Mouse (Mus musculus) layer of hippocampus, adult 18-20 months (tissue): ENCODE results near the gene Slc16a13. TPM values are rescaled to one million over a fixed set of nuclear protein-coding genes. Genes with fewer than 3 reads are reported as not detected.

Experiments
- DNase-seq, 2 experiments: peaks; one replicate each; pipeline ENCODE4 v3.0.0; 2022; ENCODE audit warnings: low spot score in 2 of 2
- total RNA-seq, 2 experiments: library from RNA; stranded (reverse); gene quantifications; 2 replicates each; pipeline ENCODE4 v1.2.3; 2021

Gene Slc16a13
- total RNA-seq, 2 experiments from 2014 or later, result 6.2 to 9.0 TPM

DNA sequence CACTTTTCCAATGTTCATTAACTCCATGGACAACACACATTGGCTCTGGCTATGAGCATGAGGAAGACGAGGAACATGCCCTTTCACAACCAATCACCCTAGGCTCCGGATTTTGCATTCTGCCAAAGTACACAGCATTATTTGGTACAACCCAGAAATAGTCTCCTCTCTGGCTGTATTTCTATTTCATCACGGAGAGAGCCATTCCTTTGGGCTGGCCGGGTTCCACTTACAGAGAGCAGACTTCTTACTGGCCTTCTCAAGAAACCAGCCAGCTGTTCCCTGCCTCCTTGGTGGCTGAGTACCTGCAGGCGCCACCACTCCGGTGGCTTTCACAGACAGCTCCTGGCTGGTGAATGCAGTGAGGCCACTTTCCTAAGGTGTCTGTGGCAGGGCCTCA, 8.4 kb downstream of the Slc16a13 start, which contains the start of gene Slc16a11:
Gene Slc16a11 (plus strand): TSS at position 330 of the 400 bp plus-strand sequence.
- no peak for DNase-seq

DNA sequence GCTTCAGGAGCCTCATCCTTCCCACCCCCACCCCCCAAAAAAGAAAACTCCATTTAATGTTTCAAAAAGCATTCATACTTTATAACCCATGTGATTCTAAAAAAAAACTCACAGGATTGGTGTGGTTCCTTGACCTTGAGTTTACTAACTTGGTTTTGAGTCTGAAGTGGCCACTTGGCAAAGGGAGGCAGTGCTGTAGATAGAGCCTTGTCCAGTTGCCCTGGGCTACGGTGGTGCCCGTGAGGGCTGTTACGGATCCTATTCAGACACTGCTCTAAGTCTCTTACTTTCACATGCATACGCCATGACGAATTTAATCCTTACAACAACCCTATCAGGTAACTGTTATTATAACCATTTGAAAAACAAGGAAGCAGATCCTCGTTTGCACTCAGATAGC, 8.9 kb downstream of the Slc16a13 start:
- DNase-seq, result no peak

DNA sequence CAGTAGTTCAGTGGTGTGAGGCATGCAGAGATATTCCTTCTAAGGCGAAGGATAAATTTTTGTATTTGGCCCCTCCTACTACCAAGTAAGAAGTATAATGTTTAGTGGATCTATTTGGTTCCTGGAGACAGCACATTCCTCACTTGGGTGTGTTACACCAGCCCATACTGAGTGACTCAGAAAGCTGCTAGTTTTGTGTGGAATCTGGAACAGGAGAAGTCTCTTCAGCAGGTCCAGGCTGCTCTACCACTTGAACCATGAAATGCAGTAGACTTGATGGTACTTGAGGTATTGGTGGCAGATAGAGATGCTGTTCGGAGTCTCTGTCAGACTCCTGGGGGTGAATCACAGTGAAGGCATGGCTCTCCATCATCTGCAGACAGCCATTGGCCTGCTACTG, 10.2 kb downstream of the Slc16a13 start:
- DNase-seq, result no peak

DNA sequence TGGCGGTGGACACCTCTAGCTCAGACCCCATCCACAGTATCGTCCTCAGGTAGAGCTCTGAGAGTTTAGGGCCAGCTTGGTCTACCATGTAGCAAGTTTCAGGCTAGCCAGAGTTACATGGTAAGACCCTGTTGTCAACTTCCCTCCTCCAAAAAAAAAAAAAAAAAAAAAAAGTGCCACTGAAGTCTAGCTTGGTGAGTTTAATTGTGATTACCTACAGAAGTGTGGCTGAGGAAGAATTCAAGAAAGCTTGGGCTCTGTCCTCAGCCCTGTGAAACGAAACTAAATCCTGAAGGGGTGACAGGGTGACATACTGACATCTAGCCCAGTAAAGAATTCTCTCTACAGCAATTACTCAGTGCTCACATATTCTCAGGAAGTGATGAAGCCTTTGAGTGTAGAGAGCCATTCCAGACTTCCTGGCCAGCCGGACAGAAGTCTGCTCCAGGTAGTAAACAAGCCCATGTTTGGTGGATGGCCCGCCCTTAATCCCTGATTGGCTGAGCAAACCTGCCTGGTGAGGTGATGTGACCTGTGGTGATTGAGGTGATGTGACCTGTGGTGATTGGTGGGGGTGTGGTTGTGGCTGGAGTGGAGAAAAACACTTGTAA, 12.0 kb downstream of the Slc16a13 start:
- DNase-seq, result no peak

DNA sequence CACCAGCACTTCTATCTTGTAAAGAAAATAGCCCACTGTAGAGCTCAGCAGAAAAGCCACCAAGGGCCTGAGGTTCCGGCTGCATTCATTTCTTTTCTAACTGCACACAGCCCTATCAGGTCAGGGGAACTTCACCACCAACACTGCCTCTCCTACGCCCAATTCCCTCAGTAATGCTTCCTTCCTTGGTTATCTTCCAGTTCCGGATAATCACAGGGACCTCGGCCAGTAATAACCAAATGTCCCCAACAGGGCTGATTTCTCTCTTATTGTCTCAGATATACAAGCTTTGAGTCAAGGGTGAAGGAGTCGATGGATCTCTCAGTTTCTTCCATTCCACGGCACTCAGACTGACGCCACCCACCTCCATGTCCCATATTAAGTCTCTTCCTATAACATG, 13.6 kb downstream of the Slc16a13 start:
- DNase-seq, result no peak

DNA sequence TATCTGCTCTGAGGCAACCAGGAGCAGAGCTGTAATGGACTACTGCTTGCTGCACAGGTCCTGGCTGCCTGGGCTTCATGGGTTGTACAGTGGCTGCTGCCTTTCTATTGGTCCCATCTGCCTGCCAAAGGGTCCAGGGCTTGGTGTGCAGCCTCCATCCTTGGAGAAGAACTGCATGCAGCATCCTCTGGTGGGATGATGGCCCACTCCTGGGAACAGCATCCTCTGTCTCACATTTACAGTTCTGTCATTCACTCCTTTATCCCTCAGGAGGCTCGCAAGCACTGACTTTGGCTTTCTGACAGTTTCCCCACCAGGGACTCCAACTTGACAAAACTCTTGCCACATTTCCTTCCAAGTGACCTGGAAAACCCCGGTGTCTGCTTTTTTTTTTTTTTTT, 14.1 kb downstream of the Slc16a13 start:
- no peak for DNase-seq

DNA sequence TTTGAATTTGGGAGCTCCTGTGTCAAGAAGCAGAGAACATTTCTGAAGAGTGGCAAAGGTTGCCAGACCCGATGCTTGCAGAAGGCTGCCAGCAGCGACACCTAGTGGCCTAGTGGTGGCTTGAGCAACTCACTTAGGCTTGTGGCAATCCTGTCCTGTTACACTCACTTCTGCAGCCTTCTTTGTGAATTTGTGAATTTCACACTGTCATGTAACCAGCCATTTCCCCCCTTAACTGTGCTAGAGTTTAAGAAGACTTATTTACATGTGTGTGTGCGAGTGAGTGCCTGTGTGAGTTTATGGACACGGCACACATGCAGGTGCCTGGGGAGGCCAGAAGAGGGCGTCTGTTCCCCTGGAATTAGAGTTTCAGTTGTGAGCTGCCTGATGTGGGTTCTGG, 19.2 kb downstream of the Slc16a13 start:
- peak in 1 of 2 experiments; percentile 80 for DNase-seq

DNA sequence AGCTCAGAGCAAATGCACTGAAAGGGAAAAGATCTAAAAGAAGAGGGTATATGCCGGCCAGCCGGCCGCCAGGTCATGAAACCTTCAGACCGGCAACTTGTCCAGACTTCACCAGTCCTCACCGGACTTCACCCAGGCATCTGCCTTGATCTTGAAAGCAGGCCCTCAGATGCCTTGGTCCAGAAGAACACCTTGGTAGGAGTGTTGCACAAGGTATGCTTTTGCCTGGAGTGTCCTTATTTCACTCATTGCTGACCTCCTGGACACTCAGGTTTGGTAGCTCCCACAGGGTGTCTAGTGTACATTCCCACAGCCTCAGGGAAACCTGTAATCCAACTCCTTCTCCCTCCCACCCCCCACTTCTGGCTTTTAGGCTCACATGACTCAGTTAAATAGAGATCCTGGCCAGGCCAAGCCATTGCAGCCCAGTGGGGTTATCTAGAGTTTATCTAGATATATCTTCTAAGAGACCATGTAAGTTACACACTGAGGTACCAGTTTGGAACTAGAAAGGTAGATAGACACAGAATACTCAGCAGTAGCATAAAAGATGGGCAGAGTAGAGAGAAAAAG, 20.7 kb downstream of the Slc16a13 start:
- DNase-seq, result no peak

DNA sequence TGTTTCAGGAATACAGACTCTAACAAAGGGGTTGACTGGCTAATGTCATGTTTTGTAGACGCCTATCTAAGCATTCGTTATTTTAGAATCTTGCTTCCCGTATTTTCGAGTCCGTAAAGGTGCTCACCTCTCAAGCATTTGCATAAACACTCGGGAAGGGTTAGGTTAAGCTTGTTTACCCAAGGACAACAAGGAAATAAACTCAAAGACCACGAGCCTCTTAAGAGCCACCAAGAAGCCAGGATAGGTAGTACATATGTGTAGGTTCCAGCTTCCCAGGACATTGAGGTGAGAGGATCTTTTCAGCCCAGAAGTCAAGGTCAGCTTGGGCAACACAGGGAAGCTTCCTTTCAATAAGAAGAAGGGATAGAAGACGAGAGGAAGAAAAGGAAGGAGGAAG, 21.8 kb downstream of the Slc16a13 start:
- no peak for DNase-seq

DNA sequence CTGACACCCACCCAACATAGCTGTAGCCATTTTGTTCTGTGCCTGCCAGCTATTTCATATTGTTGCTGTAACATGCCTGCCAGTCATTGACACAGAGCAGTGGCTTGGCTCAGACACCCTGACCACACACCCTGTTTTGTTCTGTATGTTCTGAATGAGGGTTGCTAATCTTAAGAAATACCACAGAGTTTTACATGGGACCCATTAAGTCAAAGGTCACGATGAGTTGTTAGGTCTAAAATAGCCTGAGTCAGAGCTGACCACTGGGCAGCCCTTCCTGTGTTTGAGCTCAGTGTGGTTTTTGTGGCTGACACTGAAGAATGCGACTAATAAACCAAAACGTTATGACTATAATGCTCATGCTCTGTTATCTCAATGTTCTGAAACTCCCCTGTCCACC, 22.5 kb downstream of the Slc16a13 start:
- DNase-seq, result no peak

DNA sequence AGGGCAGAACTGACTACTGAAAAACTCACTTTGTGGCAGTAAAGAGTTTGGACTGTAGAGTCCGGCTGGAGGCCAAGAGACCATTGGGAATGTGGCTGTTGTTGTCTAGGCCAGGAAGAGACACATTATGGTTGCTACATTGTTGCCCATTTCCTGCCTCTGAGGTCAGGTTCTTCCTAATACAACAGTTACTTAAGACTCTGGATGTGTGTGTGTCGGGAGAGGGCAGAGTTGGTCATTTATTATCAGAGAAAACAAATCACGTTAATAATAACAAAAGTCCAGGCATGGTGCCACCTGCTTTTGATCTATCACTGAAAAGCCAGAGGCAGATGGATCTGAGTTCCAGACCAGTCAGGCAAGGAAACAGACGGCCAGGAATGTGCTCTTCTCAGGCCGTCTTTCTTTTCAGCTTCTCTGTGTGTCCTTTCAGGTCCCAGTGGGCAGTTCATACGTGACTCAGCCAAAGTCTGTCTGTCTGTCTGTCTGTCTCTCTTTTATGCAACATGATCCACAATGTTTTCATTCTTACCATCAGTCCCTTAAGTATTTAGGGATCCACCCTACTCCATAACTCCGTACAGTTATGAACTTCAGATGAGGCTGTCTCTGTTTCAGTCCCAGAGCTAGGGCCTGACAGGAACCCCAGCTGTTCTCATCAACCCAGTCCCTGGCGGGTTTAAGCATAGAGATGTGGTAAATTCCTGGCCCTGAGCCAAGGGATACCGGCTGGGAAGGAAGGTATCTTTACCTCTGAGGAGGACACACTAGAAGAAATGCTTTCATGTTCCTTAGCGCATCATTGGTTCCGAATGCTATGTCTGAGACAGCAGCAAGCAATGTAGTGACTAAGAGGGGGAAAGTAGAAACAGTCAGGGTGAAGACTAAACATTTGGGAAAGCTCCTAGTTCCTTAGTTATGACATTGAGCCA, 27.2 kb downstream of the Slc16a13 start:
- DNase-seq, result no peak

DNA sequence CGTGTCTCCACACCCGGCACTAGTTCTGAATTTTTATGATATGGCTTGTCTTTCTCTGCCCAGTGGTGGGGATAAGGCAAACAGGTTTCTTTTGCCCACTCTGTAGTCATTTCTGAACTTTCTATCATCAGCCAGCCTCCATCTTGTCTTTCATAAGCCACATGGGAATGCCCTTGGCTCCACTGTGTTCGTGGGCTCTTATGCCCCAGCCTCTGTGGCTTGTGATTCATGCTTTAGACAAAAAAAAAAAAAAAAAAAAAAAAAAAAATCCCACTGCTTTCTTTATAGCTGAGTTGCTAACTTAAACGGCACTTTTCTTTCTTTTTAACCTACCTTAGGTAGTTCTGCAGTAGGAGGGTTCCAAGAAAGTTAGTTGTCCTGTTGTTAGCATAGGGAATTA, 28.7 kb downstream of the Slc16a13 start:
- DNase-seq, result no peak

DNA sequence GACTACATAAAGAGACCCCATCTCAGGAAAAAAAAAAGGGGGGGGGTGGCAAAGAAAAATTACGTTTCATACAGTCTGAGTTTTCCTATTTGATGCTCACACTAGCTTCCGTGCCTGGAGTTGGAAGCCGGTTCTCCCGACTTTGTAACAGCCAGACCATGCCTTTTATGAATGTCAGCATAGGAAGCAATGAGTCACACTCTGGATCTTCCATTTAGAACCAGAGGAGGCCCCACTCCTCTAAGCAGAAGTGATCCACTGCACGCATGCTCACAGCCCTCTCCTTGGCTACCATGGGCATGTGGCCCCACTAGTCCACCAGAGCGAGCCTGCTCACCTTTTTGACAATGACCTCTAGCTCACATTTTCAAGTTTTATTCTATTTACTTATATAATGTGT, 29.7 kb downstream of the Slc16a13 start:
- DNase-seq, result no peak

DNA sequence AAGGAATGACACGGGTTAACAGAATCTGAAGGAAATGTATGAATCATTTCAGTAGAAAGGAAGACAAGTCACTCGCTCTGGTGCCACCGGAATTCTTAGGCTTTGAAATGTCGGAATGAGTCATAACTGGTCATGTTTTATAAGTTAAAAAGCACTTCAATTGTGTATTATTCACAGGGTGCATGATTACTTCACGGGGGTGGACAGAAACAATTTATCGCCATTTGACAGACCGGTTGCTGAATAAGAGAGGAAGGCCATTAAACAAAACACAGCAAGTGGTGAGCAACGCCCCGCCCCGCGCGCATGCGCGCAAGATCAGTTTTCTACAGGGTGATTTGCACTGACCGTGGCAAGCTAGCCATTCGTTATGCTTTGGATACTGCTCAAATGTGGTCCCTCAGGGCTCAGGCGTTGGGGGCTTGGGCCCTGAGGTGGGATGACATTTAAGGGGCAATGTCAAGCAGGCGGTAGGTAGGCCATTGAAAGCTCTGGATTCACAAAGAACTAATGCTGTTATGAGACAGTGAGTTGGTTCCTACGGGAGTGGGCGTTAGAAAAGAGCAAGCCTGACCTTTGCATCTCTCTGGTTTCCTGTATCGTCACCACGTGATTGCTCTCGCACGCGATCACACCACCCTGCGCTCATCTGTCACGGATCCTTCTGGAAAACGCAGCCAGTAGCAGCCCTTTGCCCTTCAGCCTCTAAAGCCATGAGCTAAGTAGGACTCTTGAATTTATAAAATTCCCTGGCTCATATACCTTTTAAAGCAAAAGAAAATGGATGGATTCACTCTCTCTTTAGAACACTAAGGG, 31.3 kb downstream of the Slc16a13 start:
- no peak for DNase-seq

DNA sequence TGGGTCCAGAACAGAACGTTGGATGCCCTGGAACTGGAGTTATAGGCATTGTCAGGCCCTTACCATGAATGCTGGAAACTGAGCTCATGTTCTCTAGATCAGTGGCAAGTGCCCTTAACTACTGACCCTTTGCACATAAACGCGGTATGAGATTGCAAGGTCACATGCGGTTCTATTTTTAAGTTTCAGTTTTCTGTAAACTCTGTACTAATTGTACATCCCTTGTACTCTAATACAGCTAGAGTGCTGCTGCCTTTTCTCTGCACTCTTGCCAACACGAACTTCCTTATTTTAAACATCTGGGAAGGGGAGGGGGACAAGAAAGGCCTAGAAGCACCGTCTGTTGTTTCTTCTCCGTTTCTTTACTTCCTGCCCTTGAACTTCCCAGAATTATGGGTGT, 35.7 kb downstream of the Slc16a13 start:
- DNase-seq, result no peak

DNA sequence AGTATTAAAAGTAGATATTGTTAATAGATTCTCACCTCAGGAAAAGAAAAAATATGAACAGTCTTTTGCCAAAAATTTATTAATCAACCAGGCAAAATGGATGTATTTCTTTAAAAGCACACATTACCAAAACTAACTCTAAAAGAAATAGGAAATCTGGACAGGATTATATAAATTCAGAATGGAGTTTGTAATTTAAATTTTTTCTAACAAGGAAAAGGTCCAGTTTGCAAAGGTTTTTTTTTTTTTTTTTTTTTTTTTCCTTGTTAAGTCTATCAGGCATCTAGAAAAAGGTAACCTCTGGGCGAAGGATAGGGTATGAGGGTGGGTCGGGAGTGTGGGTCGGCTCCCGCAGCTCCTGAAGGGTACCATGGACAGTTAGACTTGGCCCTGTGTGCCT, 40.4 kb downstream of the Slc16a13 start:
- no peak for DNase-seq

DNA sequence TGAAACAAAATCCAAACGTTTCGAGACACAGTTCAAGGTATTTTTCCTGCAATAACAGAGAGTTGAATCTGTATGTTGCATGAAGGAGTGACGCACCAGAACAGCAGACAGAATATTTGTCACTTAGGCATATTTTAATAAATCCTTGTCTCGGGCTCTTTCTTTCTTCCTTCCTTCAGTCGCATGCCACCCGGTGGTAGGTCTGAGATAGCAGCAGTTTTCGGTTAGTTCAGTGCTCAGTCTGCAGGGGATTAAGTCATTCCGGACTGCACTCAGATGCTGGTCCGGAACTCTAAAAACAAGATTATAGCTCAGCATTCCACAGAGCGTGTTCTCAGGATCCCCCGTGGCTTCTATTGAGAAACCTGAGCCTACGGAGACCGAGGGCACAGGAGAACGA, 41.5 kb downstream of the Slc16a13 start:
- DNase-seq, result peak; percentile 3 to 12

DNA sequence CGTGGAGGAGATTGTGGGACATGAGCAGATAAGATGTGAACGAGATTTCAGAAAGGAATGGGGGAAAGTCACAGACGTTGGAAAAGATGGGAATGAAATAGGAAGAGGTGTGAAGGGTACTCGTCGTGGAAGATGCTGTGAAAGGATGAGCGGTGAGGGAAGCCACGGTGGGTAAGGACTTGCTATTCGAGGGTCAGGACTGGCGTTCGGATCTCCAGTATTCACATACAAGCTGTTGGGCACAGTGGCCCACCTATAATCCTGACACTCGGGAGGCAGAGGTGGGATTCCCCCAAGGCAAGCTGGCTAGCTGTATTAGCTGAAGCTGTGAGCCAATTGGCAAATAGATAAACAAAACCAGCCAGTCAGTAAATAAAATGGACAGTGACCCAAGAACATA, 42.1 kb downstream of the Slc16a13 start:
- no peak for DNase-seq

DNA sequence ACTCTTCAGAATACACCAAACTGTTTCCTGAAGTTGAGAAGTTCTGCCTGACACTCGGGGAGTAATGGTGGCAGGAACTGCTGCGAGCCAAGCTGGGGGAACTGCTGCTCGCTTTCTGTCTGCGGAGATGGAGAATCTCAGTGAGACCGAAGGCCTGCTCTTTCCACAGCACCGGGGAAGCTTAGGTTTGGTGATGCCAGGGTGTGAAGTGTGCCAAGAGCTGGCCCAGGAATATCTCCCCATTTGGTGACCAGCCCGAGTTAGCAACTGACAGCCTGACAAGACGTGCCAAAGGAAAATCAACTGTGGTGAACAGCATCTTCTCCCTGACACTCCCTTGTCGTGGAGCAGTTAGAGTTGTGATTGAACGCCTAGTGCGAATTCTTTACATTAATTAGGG, 42.6 kb downstream of the Slc16a13 start:
- no peak for DNase-seq

DNA sequence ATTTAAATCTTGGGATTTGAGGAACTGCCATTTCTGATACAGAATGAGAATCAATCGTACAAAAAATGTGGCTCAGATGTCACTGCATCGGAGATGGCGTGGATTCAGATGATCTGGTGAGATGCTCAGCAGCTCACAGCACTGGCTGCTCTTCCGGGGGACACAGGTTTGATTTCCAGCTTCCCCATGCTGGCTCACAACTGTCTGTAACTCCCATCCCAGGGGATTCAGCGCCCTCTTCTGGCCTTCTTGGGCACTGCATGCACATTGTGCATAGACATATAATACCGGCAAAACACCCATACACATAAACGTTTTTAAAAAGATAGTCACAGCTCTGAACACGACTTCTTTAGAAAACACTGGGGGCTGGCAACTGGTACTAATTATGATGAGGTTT, 43.2 kb downstream of the Slc16a13 start:
- no peak for DNase-seq

DNA sequence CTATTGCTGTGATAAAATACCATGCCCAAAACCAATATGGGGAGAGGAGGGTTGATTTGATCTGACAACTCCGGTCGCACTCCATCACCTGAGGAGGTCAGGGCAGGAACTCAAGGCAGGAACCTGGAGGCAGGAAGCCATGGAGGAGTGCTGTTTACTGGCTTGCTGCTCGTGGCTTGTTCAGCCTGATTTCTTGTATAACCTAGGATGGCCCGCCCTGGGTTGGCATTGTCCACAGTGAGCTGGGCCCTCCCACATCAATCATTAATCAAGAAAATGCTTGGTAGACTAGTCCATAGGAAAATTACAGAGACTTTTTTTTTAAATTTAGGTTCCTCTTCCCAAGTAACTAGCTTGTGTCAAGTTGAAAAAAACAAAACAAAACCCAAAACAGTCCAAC, 46.4 kb downstream of the Slc16a13 start:
- DNase-seq, result no peak

DNA sequence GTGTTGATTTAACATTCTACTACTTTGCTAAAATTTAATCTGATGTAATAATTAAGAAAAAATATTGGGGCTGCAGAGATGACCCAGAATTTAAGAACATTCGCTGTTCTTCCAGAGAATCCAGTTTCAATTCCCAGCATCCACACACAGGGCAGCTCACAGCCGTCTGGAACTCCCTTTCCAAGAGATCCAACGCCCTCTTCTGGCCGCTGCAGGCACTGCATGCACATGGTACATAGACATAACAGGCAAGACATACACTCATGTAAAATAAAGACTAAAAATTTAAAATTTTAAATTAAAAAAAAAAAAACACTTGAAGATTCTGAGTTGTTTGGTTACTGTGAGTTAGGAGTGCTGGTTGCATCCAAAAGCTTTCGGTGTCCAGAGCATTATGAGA, 48.6 kb downstream of the Slc16a13 start:
- DNase-seq, result no peak
